Mouse (Mus musculus) bone marrow, adult 2 months (tissue): ENCODE data around the gene Il20rb.

Source experiments
- CTCF ChIP-seq: fragments of 200-500 bp; IDR thresholded peaks from 2 replicates; pipeline ENCODE4 v1.5.1; 2011; ENCODE audit warnings: low read length, control low read depth; ENCODE audit not compliant: control insufficient read depth, insufficient read depth
- POLR2A ChIP-seq: fragments of 200-500 bp; IDR thresholded peaks from 2 replicates; pipeline ENCODE4 v1.6.1; 2011; ENCODE audit warnings: low read depth, mild to moderate bottlenecking, control low read depth, low read length, borderline replicate concordance; ENCODE audit not compliant: control insufficient read depth

GRCm38 (mm10) chr9:100522029-100522428 is 35.4 kb upstream of the Il20rb start:
- TF ChIP-seq CTCF, result no peak
- TF ChIP-seq POLR2A, result no peak
